Mouse (Mus musculus) testis, postnatal 10 days (tissue): ENCODE data around the gene Hmgb2.
"Not testable (repeated sequence)": the region's sequence is repeated elsewhere in the genome, so short reads cannot be mapped to it uniquely, and the experiment has no call there.

ENCODE experiments used
- DNase-seq: peaks from one replicate; pipeline ENCODE4 v3.0.0; 2021; ENCODE audit warnings: low spot score

The Hmgb2 gene

DNA sequence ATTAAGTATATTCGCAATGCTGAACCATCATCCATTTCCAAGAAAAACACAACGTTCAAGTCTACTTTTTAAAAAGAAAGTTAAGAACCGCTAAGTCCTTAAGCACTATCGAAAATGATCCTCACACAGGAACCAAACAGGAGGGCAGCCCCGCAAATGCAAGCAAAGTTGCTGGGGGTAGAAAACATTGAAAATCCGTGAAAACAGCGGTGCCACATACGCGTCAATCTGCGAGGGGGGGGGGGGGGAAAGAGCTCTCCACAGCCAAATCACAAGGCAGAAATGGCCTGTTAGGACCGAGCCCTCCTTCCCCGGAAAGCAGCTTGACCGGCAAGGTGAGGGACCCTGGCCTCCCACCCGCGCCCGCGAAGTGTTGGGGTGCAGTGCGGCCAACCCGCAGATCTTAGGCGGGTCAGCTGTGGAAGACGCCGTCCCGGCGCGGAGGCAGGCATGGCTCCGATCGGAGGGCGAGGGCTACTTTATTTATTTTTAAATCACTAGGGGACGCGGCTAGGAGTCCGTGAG is 854 bp upstream of the Hmgb2 start:
- no peak for DNase-seq

DNA sequence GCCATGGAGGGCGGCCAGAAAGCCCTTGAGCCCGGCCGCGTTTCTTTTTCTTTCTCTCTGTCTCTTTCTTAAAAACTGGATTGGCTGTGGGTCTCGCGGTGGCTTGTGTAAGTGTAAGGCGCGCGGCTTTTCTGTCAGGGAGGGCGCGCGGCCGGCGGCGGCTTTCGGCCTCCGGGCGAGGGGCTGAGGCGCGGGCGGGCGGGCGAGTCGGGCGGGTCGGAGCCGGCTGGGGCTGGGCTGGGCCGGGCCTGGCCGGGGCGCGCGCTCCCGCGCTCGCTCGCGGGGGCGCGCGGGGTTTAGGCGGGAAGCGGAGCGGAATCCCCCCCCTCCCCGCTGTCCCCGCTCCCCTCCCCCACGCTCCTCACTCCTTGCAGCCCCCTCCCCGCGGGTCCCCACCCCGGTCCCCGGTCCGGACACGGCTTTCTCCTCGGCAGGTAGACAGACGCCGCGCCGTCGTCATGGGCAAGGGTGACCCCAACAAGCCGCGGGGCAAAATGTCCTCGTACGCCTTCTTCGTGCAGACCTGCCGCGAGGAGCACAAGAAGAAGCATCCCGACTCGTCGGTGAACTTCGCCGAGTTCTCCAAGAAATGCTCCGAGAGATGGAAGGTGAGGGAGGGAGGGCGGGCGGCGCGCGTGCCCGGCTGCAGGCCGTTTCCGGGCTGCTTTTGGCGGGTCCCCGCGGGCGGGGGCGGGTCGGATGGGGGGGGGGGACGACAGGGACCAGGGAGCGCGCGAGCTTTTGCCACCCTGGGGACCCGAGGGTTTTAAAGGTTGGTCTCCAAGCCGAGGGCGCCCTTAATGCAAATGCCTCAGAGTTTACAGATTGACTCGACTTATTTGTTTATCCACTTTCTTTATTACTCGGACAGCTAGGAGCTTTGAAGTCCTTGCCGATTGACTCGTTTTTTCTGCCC is 692 bp downstream of the Hmgb2 start:
- DNase-seq = peak; percentile 73

DNA sequence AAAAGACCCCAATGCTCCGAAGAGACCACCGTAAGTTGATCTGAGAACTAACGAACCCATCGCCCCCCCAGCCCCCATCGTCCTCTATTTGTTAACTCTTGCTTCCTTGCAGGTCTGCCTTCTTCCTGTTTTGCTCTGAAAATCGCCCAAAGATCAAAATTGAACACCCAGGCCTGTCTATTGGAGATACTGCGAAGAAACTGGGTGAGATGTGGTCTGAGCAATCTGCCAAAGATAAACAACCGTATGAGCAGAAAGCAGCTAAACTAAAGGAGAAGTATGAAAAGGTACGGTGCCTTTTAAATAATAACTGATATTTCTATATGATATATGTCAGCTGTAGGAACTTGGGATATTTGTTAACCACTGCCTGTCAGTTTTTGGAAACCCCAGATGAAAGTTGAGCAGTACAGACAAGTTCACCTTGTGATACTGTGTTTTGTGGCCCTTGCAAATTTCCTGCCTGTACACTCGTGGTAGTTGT is 1.5 kb downstream of the Hmgb2 start:
- not testable (repeated sequence) for DNase-seq

DNA sequence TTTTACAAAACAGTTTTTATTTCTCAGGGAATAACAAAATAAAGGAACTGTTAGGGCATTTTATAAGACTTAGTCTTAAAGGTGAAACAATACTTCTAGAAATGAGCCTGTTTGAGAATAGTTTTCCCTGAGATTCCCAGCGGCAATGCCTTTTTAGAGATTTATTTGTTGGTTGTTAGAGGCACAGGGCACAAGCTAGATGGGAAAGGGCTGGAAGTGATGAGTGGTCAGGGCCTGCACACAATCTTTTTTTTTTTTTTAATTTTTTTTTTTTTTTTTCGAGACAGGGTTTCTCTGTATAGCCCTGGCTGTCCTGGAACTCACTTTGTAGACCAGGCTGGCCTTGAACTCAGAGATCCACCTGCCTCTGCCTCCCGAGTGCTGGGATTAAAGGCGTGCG is 5.0 kb downstream of the Hmgb2 start:
- DNase-seq = not testable (repeated sequence)

DNA sequence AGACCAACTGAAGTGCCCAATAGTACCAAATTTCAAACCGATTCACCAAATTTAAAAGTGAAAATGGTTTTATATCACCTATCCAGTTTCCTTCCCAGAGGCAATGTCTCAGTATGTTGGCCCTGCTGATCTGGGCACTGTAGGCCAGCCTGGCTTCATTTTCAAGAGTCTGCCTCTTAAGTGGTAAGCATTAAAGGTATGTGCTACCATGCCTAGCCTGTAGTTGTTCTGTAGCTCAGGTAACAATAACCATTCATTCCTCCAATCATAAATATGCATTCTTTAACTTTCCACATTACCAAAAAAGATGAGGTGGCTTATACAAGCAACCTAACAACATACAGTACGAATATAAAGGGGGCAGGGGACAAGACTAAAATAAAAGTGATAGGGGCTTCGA is 6.0 kb downstream of the Hmgb2 start:
- DNase-seq = no peak

DNA sequence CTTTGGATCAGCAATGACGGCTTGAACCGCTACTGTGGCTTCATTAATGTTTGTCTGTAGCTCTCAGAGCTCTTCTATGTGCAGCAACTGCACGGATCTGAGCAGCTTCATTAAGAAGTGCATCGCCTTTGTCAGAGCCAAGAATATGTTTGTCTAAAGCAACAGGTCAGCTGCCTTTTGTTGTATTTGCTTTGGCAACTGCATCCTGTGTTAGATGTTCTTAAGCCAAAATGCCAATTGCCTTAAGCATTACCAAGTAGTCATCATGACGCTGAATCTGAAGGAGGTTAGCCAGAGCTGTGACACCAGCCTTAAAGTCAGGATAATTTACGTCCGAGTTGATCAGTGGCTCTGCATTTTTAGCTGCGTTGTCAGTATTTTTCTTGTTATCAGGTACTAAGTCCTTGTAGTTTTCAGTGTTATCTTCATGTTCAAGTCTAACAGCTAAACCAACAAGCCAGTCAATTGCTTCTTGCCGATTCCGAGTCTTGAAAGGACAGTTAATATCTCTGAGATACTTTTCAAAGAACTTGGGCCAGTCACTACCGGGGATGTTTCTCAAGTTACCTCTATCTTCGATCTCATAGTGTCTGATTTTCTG is 8.6 kb downstream of the Hmgb2 start:
- DNase-seq = no peak

DNA sequence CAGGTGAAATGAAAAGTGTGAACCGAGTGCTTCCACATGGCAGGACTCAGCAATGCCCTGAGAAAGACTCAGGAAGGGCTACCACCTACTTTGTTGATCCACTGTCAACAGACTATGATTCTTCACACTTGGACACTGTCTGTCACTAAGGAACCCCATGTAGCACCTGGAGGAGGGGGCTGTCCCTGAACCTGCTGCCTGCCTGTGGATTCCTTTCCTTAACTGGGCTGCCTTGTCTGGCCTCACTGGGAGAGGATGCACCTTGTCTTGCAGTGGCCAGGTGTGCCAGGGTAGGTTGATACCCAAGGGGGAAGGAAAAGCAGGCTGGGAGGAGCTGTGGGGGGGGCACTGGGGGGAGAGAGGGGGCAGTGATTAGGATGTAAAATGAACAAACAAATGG is 16.3 kb downstream of the Hmgb2 start:
- no peak for DNase-seq

DNA sequence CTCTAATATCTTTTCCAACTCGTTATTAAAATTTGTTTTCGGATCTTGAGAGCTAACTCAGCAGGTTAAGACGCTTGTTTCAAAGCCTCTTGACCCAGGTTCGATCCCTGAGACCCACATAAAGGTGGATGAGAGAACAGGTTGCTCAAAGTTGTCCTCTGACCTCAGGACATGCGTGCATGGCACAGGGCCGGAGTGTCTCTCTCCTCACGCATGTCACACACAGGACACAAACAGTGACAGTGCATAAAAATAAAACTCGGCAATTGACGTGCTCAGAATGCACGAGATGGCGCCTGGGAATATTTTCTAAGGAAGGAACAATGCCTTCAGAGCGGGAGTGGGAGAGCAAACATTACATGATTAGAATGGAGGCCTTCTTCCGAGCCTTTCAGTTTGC is 18.5 kb downstream of the Hmgb2 start:
- no peak for DNase-seq

DNA sequence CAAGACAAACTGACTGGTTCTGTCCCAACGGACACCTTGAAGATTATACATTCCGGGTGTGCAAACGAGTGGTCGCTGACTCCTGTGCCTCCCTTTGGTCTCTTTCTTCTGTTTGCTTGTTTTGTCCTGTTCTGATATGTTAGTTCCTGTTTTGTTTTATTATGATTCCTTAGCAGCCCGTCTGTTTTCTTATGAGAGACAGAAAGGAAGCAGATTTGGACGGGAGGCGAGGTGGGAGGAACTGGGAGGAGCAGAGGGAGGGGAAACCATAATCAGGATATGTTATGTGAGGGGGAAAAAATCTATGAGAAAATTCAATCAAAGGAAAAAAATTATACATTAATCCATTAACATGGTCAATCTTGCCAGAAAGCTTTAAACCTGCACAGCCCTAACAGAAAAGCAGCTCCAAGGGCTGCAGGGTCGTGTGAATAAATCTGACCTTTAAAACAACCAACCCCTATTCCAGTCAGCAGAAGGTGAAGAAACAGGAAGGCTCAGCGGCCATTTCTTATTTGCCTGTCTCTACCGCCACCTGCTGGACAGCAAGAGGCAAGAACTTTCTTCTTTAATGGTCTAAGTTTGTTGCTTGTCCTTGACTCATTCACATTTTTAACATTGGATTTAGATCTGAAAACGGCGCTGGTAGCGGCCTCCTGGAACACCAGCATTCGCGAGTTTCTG is 19.1 kb downstream of the Hmgb2 start:
- peak; percentile 86 for DNase-seq

DNA sequence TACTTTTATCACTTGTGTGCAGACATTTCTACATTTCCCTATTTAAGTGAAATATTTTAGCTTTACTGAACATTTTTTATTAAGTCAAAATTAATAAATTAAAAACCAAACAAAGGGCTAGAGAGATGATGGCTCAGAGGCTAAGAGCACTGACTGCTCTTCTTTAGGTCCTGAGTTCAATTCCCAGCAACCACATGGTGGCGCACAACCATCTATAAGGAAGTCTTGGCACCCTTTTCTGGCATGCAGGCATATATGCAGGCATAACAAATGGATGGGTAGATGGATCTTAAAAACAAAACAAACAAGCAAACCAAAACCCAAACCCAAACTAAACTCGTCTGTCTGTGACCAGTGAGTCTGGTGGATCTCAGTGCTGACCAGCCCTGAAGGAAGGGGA is 20.5 kb downstream of the Hmgb2 start:
- no peak for DNase-seq

DNA sequence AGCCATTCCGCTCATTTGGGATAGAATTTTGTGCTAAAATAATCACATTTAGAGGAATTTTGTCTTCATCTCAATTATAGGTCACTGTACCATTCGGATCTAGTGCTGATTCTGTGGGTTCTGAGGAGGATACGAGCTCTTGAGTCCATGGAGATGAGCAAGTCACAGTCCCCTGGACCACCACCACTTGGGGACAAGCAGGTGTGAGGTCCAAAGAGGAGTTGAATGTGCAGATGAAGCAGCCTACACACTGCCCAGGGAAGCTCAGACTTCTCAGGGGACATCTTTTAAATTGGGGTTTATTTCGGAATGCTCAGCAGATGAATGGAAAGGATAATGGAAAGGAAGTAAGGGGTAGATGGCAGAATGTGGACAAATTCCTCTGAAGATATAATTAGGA is 21.4 kb downstream of the Hmgb2 start:
- no peak for DNase-seq

DNA sequence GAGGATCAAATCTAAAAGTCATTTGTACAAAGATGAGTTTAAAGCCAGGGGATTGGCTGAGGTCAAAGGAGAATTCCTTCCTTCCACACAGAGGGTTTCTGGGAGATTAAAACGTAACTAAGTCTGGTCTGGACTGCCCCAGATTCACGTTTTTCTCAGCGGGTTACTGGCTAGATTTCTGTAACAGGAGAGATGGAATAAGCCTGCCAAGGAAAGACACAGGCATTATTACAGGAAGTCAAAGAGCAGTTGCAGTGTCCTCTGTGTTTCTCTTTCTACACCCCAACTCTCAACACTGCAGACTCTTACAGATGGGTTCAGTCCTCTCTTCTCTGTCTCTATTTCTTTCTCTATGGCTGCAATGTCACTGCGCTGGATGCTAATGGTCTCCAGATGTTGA is 22.8 kb downstream of the Hmgb2 start:
- no peak for DNase-seq

DNA sequence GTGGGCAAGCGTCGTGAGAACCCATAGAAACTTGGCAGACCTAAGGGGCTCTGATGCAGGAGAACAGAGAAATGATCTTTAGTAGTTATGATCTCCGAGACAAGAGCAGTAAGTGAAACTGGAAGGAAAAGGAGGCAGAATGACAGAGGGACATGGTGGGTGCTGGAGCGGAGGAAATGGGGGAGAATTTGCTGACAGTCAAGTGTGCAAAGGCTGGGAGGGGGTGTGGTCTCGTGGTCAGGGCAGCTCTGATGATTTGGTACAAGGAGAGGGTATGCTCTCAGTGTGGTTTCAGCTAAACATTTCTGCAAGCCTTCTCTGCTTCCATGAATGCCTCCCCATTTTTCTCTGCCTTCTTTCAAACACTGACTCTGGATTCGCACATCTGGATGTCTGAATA is 24.5 kb downstream of the Hmgb2 start:
- no peak for DNase-seq

DNA sequence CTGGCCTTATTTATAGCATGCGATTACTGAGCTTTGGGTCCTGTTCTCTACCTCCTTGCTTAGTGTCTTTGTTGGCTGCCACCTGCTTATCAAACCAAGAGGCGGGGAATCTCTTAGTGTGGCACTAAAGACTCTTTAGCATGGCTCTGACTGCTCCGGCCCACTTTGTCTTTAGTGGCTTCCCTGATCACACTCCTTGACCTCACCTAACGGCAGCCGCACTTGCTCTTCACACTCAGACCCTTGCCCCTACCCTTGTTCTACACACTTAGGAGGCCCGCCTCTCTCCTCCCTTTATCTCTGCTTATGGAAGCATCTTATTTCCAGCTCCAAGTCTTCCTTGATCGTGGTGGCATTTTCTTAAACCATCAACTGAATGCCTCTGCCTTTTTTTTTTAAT is 26.9 kb downstream of the Hmgb2 start:
- no peak for DNase-seq

DNA sequence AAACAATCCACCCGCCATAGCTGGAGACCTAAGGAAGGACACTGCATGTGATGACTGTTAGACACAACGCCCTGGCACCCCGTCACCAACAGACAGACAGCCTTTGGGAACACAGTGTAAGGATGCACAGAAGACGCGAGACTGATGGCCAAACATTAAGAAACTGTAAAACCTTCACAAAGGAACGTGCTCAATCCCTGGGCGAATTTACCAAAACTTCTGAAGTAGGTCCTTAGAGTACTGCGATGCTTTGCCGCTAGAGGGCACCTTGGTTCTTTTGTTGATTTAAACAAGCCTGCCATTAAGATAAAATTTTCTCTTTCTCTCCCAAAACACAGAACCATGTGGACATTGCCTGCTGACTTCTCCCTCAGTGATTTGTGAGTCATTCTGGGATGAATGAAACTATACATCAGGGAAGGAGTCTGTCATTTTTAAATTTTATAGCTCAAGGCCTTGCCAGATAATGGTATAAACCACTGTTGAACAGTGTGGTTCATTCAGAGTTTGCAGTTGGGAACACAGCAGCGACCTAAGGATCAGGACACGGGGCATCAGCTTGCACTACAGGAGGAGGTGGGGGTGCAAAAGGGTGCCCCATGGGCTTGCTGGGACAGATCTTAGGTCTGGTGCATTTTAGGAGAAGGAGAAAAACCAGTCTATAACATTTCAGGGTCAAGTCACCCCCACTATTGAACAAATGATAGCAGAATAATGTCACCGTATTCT is 28.6 kb downstream of the Hmgb2 start:
- peak; percentile 87 for DNase-seq

DNA sequence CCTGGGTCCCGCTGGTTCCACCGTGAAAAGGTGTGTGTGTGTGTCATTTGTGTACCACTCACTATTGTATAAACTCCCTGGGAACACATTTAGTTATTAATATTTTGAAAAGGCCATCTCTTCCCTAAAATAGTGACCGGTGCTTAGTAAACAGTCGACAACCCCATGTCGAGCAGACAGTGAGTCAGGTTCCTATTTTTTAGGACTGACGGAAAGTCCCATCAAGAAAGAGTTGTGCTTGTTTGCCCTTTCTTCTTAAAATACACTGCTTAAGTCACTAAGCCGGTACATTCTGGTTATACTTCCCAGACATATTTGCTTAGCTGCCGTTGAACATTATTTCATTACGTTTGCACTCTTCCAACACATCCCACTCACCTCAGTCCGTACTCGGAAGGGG is 29.2 kb downstream of the Hmgb2 start:
- no peak for DNase-seq

DNA sequence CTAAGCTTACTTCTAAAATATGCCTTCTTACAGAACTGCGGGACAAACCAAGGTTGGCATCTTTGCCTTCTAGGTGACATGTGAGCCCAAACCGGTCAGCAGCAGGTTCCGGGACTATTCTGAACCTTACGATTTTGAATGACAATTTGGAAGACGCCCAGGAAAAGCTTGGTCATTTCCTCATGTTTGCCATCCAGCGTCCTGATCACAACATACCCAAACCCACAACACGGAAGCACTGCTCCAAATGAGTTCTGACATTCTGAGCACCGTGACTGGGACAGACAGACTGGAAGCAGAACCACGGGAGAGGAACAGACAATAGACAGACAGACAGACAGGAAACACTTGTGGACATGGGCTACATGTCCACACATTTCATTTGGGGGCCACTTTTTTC is 29.7 kb downstream of the Hmgb2 start:
- no peak for DNase-seq

DNA sequence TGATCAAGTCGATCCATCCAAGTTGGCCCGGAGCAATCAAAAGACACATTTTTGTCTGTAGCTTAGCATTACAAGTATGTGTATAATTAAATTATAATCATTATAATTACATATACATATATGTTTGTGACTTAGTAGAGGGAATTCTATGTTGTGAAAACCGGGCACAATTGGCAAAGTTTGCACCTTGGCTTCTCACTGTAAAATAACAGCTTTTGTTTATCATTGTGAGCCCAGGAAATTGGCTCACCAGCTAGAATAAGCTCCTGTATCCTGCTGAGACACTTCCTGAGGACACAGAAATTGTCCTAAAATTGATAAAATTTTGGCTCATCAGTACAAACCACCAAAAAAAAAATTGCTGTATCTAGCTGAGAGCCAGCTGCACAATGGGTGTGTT is 34.7 kb downstream of the Hmgb2 start:
- DNase-seq = no peak

DNA sequence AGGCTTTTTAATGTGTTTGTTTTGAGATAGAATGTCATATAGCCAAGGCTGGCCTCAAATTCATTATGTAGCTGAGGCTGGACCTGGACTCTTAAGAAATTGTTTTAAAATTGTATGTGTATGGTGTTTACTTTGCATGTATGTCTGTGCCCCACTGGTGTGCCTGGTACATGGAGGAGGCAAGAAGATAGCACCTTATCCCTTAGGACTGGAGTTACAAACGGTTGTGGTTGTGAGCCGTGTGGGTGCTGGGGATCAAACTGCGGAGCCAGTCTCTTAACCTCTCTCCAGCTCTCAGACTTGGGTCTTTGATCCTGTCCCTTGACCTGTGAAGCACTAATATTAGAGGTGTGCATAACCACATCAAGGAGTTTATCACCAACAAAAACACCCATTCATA is 35.1 kb downstream of the Hmgb2 start:
- DNase-seq = no peak

DNA sequence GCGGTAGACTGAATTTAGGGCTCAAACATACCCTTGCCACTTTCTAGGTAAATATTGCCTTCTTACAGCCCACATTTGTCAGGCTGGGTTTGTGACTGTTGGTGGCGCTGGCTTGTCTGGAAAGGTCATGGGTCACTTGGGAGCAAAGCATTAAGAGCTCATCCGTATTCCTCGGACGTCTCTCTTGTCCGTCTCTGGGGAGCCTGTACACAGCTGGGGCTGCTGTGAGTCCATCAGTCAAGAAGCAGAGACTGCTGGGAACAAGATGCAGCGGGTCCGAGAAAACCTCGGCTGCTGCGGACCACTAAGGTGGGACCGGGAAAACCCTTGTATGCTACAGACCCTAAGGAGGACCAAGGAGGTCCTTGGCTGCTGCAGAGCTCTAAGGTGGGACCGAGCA is 35.9 kb downstream of the Hmgb2 start:
- no peak for DNase-seq

DNA sequence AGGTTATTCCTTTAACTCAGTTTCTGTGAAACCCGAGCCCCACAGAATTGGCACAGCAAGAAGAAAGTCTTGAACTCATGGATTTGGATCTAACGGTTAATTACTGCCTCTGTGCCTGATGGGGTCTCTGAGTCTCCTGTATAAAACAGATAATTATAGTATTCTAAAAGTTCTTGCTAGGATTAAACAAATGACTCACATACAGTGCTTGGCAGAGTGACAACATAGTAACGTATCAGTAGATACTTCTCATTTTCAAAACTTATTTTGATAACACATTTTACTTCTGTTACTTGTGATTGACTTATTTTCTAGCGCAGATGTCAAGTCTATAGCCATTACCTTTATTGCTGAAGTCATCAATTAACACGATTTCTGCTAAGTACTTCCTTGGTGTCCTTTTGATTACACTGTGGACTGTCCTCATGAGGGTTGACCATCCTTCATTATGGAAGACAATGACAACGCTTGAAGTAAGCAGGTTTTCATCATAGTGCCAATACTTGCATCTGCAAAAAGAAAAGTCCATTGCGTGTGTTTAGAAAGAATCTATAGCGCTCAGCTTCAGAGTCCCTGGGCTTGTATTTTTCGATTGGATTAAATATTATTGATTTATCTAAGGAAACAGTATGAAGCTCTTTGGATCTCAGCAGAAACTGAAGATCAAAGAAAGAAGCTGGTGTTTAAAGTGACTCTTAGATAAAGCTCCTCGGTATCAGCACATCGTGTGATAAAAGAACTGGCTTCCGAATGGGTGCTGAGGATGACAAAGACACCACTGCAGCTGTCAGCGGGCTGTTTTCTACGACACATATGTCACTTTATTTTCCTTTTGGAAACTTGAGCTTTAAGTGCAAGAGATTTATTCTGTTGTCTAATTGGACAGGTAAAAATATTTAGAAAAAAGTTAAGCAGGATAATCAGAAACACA is 40.7 kb downstream of the Hmgb2 start:
- no peak for DNase-seq
